Mouse (Mus musculus): ENCODE data around the gene Zfp317.
A peak's percentile ranks its signal among the peaks of the same experiment; 100 is the strongest.
"Not testable (repeated sequence)": the region's sequence is repeated elsewhere in the genome, so short reads cannot be mapped to it uniquely, and the experiment has no call there.

The Zfp317 gene

DNA sequence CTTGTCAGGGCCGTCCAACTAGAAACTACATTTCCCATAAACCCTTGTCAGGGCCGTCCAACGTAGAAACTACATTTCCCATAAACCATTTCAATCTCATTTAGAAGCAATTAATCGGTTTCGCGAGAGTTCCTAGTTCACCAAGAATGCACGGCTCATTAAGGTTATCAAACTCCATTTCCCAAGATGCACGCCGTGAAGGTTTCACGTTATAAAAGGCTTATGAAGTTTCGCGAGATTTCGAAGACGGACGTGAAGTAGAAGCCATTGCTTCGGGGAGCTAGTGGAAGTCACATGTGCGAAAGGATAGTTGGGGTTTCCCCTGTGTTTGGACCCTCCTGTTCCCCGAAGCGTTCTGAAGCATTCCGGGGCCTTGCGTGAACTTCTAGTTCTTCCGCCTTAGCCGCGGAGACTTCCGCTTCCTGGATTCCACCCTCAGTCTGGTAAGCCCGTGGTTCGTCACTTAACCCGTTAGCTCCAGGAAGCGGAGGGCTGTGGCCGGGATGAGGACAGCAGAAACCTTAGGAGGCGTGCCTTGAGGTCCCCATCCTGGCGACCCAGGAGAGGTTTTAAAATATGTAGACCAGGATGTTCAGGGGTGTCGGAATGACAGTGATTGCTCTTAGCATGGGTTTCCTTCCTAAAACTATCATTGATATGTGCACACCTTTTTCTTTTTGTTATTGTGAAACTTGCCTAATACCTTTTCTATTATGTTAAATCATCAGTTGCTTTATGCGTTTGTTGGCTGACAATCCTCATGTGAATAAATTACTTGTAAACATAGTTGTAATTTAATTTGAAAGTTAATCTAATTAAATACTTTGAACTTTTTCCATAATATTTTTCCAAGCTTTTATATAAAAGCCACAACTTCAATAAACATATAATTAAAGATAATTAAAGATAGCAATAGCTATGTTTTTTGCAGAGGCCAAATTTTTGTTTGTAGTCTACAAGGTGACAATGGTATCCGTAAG lies at the start of gene Zfp317:
TSS of gene Zfp317 (plus strand) at position 260 of the 980 bp plus-strand sequence.
- DNase-seq (ENCODE audit: low spot score in 2 of 2), result peak; percentile 94 to 98

DNA sequence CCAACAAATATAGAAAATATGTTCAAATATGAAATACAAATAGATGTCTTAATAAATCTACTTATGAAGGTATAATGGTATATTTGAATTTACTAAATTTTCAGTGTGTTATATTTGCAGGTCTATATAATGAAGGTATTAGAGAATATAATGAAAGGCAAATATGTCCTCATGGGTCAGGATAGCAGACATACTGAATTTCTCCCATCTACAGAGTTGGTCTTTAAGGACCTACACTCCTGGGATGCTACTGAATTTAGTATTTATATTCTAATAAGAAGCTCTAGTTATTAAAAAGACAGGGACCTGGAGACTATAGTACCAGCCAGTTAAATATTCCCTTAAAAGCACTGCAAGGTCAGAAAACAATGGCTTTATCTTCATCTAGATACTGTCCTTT lies 39.6 kb upstream of the Zfp317 start, which contains the start of gene Olfr855:
TSS of gene Olfr855 (plus strand) at position 301 of the 400 bp plus-strand sequence.
- DNase-seq (ENCODE audit: low spot score in 2 of 2), result no peak

DNA sequence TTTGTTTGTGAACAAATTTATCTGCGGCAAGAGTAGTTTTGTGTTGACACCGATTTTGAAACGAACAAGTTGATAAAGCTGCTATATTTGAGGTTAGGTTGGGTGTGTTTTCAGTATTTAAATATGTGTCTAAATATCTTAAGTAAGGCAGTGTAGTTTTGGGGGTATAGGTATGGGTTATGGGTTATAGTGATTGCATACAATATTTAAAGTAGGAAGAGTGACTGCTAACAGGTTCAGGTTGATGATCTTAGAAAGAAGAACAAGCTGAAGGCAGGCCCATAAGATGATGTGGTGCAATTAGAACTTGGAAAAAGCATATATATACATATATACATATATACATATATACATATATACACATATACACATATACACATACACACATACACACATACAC lies 605 bp upstream of the Zfp317 start:
- no peak for DNase-seq (ENCODE audit: low spot score in 2 of 2)

DNA sequence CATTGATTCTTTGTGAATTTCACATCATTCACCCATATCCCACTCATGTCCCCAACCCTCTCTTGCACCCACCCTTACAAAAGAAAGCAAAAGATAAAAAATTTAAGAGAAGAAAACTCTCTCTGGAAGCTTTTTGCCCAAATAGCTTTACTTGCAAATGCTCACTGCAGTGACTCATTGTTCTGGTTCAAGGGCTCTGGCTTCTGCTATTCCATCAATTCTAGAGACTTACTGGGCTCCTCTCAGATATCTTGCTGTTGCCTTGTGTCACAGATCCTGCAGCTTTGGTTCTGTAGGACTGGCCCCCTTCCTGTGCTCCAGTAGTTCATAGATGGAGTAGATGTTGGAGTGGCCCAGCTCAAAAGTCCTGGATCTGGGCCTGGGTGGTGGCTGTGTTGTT lies 7.7 kb downstream of the Zfp317 start:
- no peak for DNase-seq (ENCODE audit: low spot score in 2 of 2)

- no peak for DNase-seq (ENCODE audit: low spot score in 2 of 2)
These were observed 23.3 kb downstream of the Zfp317 start for GRCm38 (mm10) chr9:19645193-19645592.

DNA sequence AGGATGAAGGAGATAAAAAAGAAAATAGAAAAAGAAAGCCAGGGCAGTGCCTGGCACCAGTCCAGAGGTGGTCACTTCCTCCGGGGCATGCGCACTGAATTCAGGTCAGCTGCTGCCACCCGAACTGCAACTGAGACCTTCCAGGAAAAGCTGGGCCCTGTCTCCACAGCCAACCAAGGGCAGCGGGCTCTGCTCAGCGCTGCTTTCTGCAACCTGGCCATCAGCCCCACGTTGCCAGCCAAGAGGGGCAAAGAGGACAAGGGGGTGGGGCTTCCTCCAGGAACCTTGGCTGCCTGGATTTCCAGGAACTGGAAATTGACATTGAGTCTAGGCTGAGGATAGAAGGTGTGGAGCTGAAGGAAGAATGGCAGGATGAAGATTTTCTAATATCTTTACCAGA lies 68.4 kb downstream of the Zfp317 start:
- DNase-seq (ENCODE audit: low spot score in 2 of 2), result no peak

DNA sequence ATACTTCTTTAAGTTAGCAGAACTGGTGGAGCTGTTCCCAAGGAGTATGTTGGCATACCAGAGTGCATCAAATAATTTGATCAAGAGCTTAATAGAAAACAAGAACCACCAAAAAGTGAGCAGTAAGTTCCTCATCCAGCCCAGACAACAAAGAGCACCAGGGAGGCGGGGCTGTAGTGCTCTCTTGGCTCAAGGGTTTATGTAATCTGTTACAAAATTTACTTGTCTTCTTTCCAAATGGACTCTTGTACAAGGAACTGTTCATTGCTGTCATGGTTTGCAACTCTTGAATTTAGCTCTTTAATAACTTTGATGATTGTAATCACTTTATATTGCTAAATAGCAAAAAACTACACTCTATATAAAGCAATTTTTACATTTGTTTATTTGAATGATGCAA lies 69.5 kb downstream of the Zfp317 start:
- no peak for DNase-seq (ENCODE audit: low spot score in 2 of 2)

DNA sequence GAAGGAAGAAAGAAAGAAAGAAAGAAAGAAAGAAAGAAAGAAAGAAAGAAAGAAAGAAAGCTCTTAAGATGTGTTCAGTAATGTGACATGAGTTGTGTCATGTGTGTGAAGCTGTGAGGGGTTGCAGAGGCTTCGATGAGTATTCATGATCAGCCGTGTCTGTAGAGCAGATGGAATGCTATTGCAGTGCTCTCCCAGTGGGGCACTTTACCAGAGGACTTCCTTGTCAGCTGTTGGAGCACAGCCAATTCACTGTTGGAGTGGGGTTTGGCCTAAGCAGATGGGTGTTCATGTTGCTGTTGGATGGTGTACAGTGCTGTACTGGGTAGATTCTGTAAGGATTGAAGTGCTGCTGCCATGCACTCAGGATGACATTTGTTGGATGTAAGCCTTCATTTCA lies 70.5 kb downstream of the Zfp317 start:
- no peak for DNase-seq (ENCODE audit: low spot score in 2 of 2)

GRCm38 (mm10) chr9:19694285-19694684 lies 72.4 kb downstream of the Zfp317 start:
- DNase-seq (ENCODE audit: low spot score in 2 of 2), result not testable (repeated sequence)

DNA sequence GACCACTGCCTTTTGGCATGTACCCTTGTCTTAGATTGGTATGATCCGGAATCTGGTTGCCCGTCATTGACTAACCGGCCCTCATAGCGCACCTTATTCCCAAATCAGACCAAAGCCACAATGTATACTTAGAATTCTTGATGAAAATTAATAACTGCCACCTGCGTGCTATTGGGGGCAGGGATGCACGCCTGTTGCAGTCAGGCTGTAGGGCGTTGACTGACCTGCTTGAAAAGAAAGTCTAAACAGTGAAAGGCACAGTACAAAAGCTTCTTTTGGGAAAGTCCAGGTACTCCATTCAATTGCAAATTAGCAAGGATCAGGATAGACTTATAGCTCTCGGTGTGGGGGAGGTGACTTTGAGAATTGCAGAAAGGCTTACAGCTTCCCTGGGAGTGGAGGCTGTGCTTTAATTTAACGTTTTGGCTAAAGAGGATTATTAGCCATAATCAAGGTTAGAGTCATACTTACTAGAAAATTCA lies 73.0 kb downstream of the Zfp317 start:
- DNase-seq (ENCODE audit: low spot score in 2 of 2), result not testable (repeated sequence)

Data from spleen, postnatal 36 days (tissue).